ENCODE assay signal across 19 mouse cellular contexts in the genomic region with DNA sequence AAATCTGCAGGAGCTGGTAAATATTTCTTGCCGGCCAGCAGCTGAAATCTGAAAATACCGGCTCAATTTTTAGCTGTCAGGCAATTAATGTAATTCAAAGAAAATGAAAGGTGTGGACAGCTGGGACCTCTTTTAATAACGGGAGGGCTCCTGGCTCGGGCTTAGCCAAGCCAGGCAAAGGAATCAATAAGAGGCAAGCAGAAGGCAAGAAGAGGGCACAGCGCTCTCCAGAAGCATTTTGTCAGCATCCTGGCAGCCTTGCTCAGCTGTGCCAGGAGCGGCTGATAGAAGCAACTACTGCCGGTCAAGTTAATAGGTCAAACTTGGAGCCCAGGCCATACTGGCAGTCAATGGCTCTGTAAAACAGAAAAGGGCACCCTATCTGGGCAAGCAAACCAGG.
DNase-seq lines count a peak whose midpoint lies in the region; ATAC-seq and TF ChIP-seq lines count a peak whose summit lies in the region.
"Had no signal": no experiment of that assay in that cellular context is flagged by ENCODE, and none has a peak within 500 bp of the region (broad histone marks: within the 10 kb centered on the region; RNA-seq: fewer than 3 reads in every experiment).

No protein-coding gene starts in this region.

- no peak for TF ChIP-seq CTCF in midbrain, postnatal 0 days (IDR thresholded peaks at IDR 0.05)

- H3K27ac ChIP-seq in hindbrain, embryonic 12.5 days: peak overlapping the region; percentile 18; the same call in 1 of the 2 replicates
- H3K27ac ChIP-seq in hindbrain, embryonic 11.5 days (ENCODE audit: low read depth, low read length): no peak overlapping the region
- peak overlapping the region; percentile 49; the same call in 1 of the 2 replicates for H3K27ac ChIP-seq in midbrain, embryonic 14.5 days (replicated peaks; ENCODE audit: low read depth, low read length)
- no peak overlapping the region for H3K27ac ChIP-seq in midbrain, embryonic 11.5 days (ENCODE audit: low read depth, low read length)
- peak overlapping the region; percentile 3; the same call in 1 of the 2 replicates for H3K27ac ChIP-seq in hindbrain, embryonic 15.5 days (replicated peaks)
- H3K27ac ChIP-seq in midbrain, postnatal 0 days (ENCODE audit: low read depth, low read length): no peak overlapping the region
- H3K27ac ChIP-seq: embryonic facial prominence, embryonic 13.5 days; forebrain, embryonic 12.5 days; heart, embryonic 13.5 days had no signal

- H3K4me2 ChIP-seq in hindbrain, embryonic 12.5 days (replicated peaks): no peak overlapping the region
- no peak overlapping the region for H3K4me2 ChIP-seq in hindbrain, embryonic 11.5 days (replicated peaks; ENCODE audit: low read depth, low read length)
- no peak overlapping the region for H3K4me2 ChIP-seq in midbrain, embryonic 14.5 days (ENCODE audit: low read length)
- H3K4me2 ChIP-seq in midbrain, embryonic 11.5 days: no peak overlapping the region
- no peak overlapping the region for H3K4me2 ChIP-seq in hindbrain, embryonic 15.5 days
- no peak overlapping the region for H3K4me2 ChIP-seq in midbrain, postnatal 0 days (ENCODE audit: low read depth, low read length, poor library complexity, severe bottlenecking)
- H3K4me2 ChIP-seq: embryonic facial prominence, embryonic 13.5 days; forebrain, embryonic 12.5 days; heart, embryonic 13.5 days had no signal

- no peaks in the 10 kb centered on the region for H3K9me3 ChIP-seq in hindbrain, embryonic 12.5 days (replicated peaks)
- no peaks in the 10 kb centered on the region for H3K9me3 ChIP-seq in hindbrain, embryonic 11.5 days (ENCODE audit: control insufficient read depth, low read length)
- H3K9me3 ChIP-seq in midbrain, embryonic 14.5 days (ENCODE audit: control insufficient read depth, low read length): no peaks in the 10 kb centered on the region
- no peaks in the 10 kb centered on the region for H3K9me3 ChIP-seq in midbrain, embryonic 11.5 days (ENCODE audit: control insufficient read depth, low read length)
- H3K9me3 ChIP-seq in hindbrain, embryonic 15.5 days: no peaks in the 10 kb centered on the region
- no peaks in the 10 kb centered on the region for H3K9me3 ChIP-seq in midbrain, postnatal 0 days (ENCODE audit: low read length)
- H3K9me3 ChIP-seq: embryonic facial prominence, embryonic 13.5 days; forebrain, embryonic 12.5 days; heart, embryonic 13.5 days had no signal

- DNase-seq in hindbrain, embryonic 11.5 days (ENCODE audit: low spot score): no peak
- DNase-seq in midbrain, embryonic 14.5 days: peak; percentile 21
- DNase-seq in midbrain, embryonic 11.5 days (ENCODE audit: low spot score, missing footprints): no peak
- DNase-seq in midbrain, postnatal 0 days (ENCODE audit: low spot score): peak; percentile 30
- DNase-seq in lung, adult 18-20 months: no peak
- DNase-seq in lung, postnatal 36 days: no peak
- DNase-seq: adrenal gland, postnatal 14 days; cerebellum, adult 2 months; cerebellum, postnatal 25 days; gastrocnemius, postnatal 25 days; kidney, adult 11 months had no signal

- H3K36me3 ChIP-seq in hindbrain, embryonic 12.5 days: no peaks in the 10 kb centered on the region
- no peaks in the 10 kb centered on the region for H3K36me3 ChIP-seq in hindbrain, embryonic 11.5 days (ENCODE audit: control insufficient read depth, insufficient read depth, low read length)
- H3K36me3 ChIP-seq in midbrain, embryonic 14.5 days (ENCODE audit: control insufficient read depth, insufficient read depth, low read length): no peaks in the 10 kb centered on the region
- H3K36me3 ChIP-seq in midbrain, embryonic 11.5 days (ENCODE audit: control insufficient read depth, insufficient read depth, low read length): no peaks in the 10 kb centered on the region
- no peaks in the 10 kb centered on the region for H3K36me3 ChIP-seq in hindbrain, embryonic 15.5 days
- no peaks in the 10 kb centered on the region for H3K36me3 ChIP-seq in midbrain, postnatal 0 days (ENCODE audit: insufficient read depth, low read length)
- H3K36me3 ChIP-seq: embryonic facial prominence, embryonic 13.5 days; forebrain, embryonic 12.5 days; heart, embryonic 13.5 days had no signal

- no peak for ATAC-seq in hindbrain, embryonic 12.5 days (ENCODE audit: low FRiP score)
- no peak for ATAC-seq in hindbrain, embryonic 11.5 days (ENCODE audit: low FRiP score)
- ATAC-seq in midbrain, embryonic 14.5 days (ENCODE audit: low FRiP score, low TSS enrichment): no peak
- ATAC-seq in midbrain, embryonic 11.5 days (ENCODE audit: low FRiP score): no peak
- no peak for ATAC-seq in hindbrain, embryonic 15.5 days (ENCODE audit: low FRiP score, low read depth)
- ATAC-seq in midbrain, postnatal 0 days (ENCODE audit: low FRiP score): no peak
- ATAC-seq: activated CD4-positive, CD25-positive, alpha-beta regulatory T cell, adult 4 months; forebrain, embryonic 16.5 days; Patski had no signal

- no peaks in the 10 kb centered on the region for H3K4me1 ChIP-seq in hindbrain, embryonic 12.5 days
- no peaks in the 10 kb centered on the region for H3K4me1 ChIP-seq in hindbrain, embryonic 11.5 days (replicated peaks; ENCODE audit: control insufficient read depth, insufficient read depth, low read length)
- no peaks in the 10 kb centered on the region for H3K4me1 ChIP-seq in midbrain, embryonic 14.5 days (ENCODE audit: control insufficient read depth, insufficient read depth, low read length)
- H3K4me1 ChIP-seq in midbrain, embryonic 11.5 days (ENCODE audit: control insufficient read depth, insufficient read depth, low read length): no peaks in the 10 kb centered on the region
- H3K4me1 ChIP-seq in hindbrain, embryonic 15.5 days (replicated peaks): peaks cover 6% of the 10 kb centered on the region
- H3K4me1 ChIP-seq in midbrain, postnatal 0 days (ENCODE audit: insufficient read depth, low read length): no peaks in the 10 kb centered on the region
- H3K4me1 ChIP-seq: embryonic facial prominence, embryonic 13.5 days; heart, embryonic 13.5 days had no signal

- WGBS in hindbrain, embryonic 12.5 days: 71% methylated on average over 7 of the region's 7 CpGs
- WGBS in hindbrain, embryonic 11.5 days: 83% methylated on average over 7 of the region's 7 CpGs
- 57% methylated on average over 7 of the region's 7 CpGs for whole genome bisulfite sequencing in midbrain, embryonic 14.5 days
- 85% methylated on average over 7 of the region's 7 CpGs for WGBS in midbrain, embryonic 11.5 days
- WGBS in hindbrain, embryonic 15.5 days: 55% methylated on average over 7 of the region's 7 CpGs
- WGBS in midbrain, postnatal 0 days: 50% methylated on average over 7 of the region's 7 CpGs

- H3K27me3 ChIP-seq in hindbrain, embryonic 12.5 days: no peaks in the 10 kb centered on the region
- H3K27me3 ChIP-seq in hindbrain, embryonic 11.5 days (ENCODE audit: control insufficient read depth, insufficient read depth, low read length): no peaks in the 10 kb centered on the region
- no peaks in the 10 kb centered on the region for H3K27me3 ChIP-seq in midbrain, embryonic 14.5 days (ENCODE audit: control insufficient read depth, insufficient read depth, low read length)
- H3K27me3 ChIP-seq in midbrain, embryonic 11.5 days (ENCODE audit: control insufficient read depth, insufficient read depth, low read length): no peaks in the 10 kb centered on the region
- no peaks in the 10 kb centered on the region for H3K27me3 ChIP-seq in hindbrain, embryonic 15.5 days
- no peaks in the 10 kb centered on the region for H3K27me3 ChIP-seq in midbrain, postnatal 0 days (ENCODE audit: insufficient read depth, low read length)
- H3K27me3 ChIP-seq: embryonic facial prominence, embryonic 13.5 days; forebrain, embryonic 12.5 days; heart, embryonic 13.5 days; Patski had no signal

- no peak overlapping the region for H3K9ac ChIP-seq in hindbrain, embryonic 12.5 days
- no peak overlapping the region for H3K9ac ChIP-seq in hindbrain, embryonic 11.5 days (ENCODE audit: low read depth, low read length)
- no peak overlapping the region for H3K9ac ChIP-seq in midbrain, embryonic 14.5 days (replicated peaks; ENCODE audit: low read length)
- H3K9ac ChIP-seq in midbrain, embryonic 11.5 days (ENCODE audit: low read length): no peak overlapping the region
- H3K9ac ChIP-seq in hindbrain, embryonic 15.5 days: no peak overlapping the region
- H3K9ac ChIP-seq in midbrain, postnatal 0 days (replicated peaks; ENCODE audit: low read length, poor library complexity, severe bottlenecking): no peak overlapping the region
- H3K9ac ChIP-seq: embryonic facial prominence, embryonic 13.5 days; forebrain, embryonic 12.5 days; heart, embryonic 13.5 days had no signal

- H3K4me3 ChIP-seq in hindbrain, embryonic 12.5 days: no peak overlapping the region
- H3K4me3 ChIP-seq in hindbrain, embryonic 11.5 days (ENCODE audit: low read depth, low read length): no peak overlapping the region
- no peak overlapping the region for H3K4me3 ChIP-seq in midbrain, embryonic 14.5 days (replicated peaks; ENCODE audit: low read depth, low read length)
- H3K4me3 ChIP-seq in midbrain, embryonic 11.5 days (ENCODE audit: low read depth, low read length): no peak overlapping the region
- H3K4me3 ChIP-seq in hindbrain, embryonic 15.5 days: no peak overlapping the region
- H3K4me3 ChIP-seq in midbrain, postnatal 0 days (ENCODE audit: low read depth, low read length): no peak overlapping the region
- H3K4me3 ChIP-seq: embryonic facial prominence, embryonic 13.5 days; forebrain, embryonic 12.5 days; heart, embryonic 13.5 days had no signal

Comparison
In these comparisons a context has a peak if more than half of its experiments do, and no peak if none do; other contexts are left out.
1. H3K27ac ChIP-seq: peak in hindbrain, embryonic 12.5 days (single experiment), midbrain, embryonic 14.5 days (single experiment) and hindbrain, embryonic 15.5 days (single experiment); none in hindbrain, embryonic 11.5 days (single experiment), midbrain, embryonic 11.5 days (single experiment) and midbrain, postnatal 0 days (single experiment).
2. DNase-seq: peak in midbrain, embryonic 14.5 days (single experiment) and midbrain, postnatal 0 days (single experiment); none in hindbrain, embryonic 11.5 days (single experiment), midbrain, embryonic 11.5 days (single experiment), lung, adult 18-20 months (0 of 2) and lung, postnatal 36 days (single experiment).